Mouse (Mus musculus) liver, embryonic 11.5 days (tissue): ENCODE measurements around the gene Fyn. TPM values are rescaled to one million over a fixed set of nuclear protein-coding genes. Genes with fewer than 3 reads are reported as not detected.

Experiments used
- ATAC-seq: fragments of 200-750 bp; cut with Nextera tagmentation; replicated peaks from 2 replicates; pipeline ENCODE4 v1.8.0; 2017; ENCODE audit warnings: moderate number of reproducible peaks, mild to moderate bottlenecking, moderate TSS enrichment, moderate library complexity; ENCODE audit not compliant: low FRiP score
- DNase-seq: peaks from one replicate; pipeline ENCODE4 v3.0.0-alpha.2; 2017; ENCODE audit warnings: low spot score
- H3K27ac ChIP-seq: fragments of 300-500 bp; sonication (generic); 2 replicates; pipeline ENCODE4 v1.5.1; 2014; ENCODE audit warnings: mild to moderate bottlenecking, low read depth, low read length, control low read depth
- H3K27me3 ChIP-seq: fragments of 300-500 bp; sonication (generic); replicated peaks from 2 replicates; pipeline ENCODE4 v1.6.1; 2014; ENCODE audit warnings: low read length, mixed read lengths; ENCODE audit not compliant: control insufficient read depth, insufficient read depth
- H3K36me3 ChIP-seq: fragments of 300-500 bp; sonication (generic); 2 replicates; pipeline ENCODE4 v1.6.1; 2014; ENCODE audit warnings: mild to moderate bottlenecking, low read length, moderate library complexity, mixed read lengths; ENCODE audit not compliant: control insufficient read depth, insufficient read depth
- H3K4me1 ChIP-seq: fragments of 300-500 bp; sonication (generic); replicated peaks from 2 replicates; pipeline ENCODE4 v1.6.1; 2014; ENCODE audit warnings: low read length, mixed read lengths; ENCODE audit not compliant: control insufficient read depth, insufficient read depth
- H3K4me2 ChIP-seq: fragments of 300-500 bp; sonication (generic); 2 replicates; pipeline ENCODE4 v1.6.1; 2014; ENCODE audit warnings: mild to moderate bottlenecking, control low read depth, moderate library complexity
- H3K4me3 ChIP-seq: fragments of 300-500 bp; sonication (generic); 2 replicates; pipeline ENCODE4 v1.5.1; 2014; ENCODE audit warnings: low read depth, low read length, control low read depth
- H3K9ac ChIP-seq: fragments of 300-500 bp; sonication (generic); 2 replicates; pipeline ENCODE4 v1.6.1; 2014; ENCODE audit warnings: low read depth, low read length, control low read depth
- H3K9me3 ChIP-seq: fragments of 300-500 bp; sonication (generic); 2 replicates; pipeline ENCODE4 v1.6.1; 2016; ENCODE audit warnings: low read length, inconsistent platforms, mixed read lengths; ENCODE audit not compliant: control insufficient read depth
- WGBS: fragments of 180-500 bp; shearing (Covaris S2); extraction: QIAGEN DNeasy Blood & Tissue Kit; methylation state at CpG from one replicate; pipeline ENCODE4 v1.1.7; 2014; 5-methylcytosine and 5-hydroxymethylcytosine counted together
- polyA plus RNA-seq: library from polyadenylated mRNA; unstranded; fragments of >200 nt; fragmentation: Nextera tagmentation; extraction: Ambion mirVana; gene quantifications from 2 replicates; pipeline ENCODE4 v1.2.1, GENCODE M21; 2014

Fyn gene
- polyA plus RNA-seq, 1 experiment from 2014 or later = 19.3 TPM

DNA sequence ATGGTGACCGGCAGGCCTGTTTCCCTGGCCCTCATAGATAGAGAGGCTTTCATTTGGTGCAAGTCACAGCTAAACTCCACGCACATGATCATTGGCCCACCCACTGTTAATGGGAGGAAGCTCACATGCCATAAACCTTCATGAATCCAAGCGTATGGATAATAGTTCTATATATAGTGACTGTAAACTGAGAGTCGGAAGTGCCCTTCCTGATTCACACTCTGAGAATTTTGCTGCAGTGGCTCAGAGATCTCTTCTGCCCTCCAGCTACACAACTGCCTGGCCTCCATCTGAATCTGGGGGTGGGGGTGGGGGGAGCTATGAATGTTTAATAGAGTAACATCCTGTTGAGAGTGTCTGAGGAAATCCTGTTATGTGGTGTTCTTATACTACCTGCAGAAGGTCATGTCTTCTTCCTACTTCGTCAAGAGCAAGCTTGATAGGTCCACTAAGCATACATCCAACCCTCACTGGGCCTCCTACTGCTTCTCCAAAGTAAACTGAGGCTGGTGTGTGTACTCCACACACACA is 153.3 kb downstream of the Fyn start:
- WGBS = 77% methylated on average over 5 of the region's 5 CpGs
- no peak overlapping the region for H3K4me2 ChIP-seq
- ATAC-seq (no peak), DNase-seq (no peak)
- H3K36me3 ChIP-seq = peaks cover 3% of the 10 kb centered on the region; the same call in 1 of the 2 replicates
- H3K4me1 ChIP-seq = peaks cover 3% of the 10 kb centered on the region; the same call in 1 of the 2 replicates
- no peak overlapping the region for H3K27ac ChIP-seq
- H3K9me3 ChIP-seq = no peaks in the 10 kb centered on the region
- H3K9ac ChIP-seq = no peak overlapping the region
- no peaks in the 10 kb centered on the region for H3K27me3 ChIP-seq
- H3K4me3 ChIP-seq = no peak overlapping the region

DNA sequence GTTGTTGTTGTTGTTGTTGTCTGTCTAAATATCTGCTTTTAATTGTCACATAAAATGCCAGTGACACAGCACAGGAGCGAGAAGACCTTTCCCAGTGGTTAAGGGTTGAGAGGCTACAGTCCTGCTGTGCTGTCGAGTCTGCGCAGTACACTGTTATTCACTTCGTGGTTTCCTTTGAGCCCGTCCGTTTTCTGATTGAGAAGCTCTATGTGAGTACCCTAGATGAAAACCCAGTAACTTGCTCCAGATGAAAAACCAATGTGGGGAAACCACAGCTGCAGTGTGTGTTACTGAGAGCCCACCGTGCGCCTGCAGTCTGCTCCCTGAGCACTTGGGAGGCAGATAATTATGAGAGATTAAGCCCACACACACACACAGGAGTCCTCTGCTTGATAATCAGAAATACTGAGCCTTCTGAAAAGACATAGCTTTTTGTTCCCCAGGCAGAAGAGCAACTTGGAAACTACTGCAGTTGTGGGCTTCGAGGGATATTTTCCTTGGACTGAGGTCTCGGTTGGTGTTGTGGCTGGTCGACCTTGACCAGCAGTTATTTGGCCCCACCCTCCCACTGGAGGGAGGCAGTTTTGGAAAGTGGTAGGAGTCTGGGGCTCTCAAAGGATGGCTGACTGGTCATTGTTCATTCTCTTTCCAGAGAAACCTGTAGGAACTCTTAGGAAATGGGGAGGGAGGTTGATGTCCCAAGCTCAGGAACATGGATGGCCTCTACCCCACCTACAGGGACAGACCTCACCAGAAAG is 154.4 kb downstream of the Fyn start:
- no peaks in the 10 kb centered on the region for H3K9me3 ChIP-seq
- no peak for DNase-seq
- peaks cover 3% of the 10 kb centered on the region; the same call in 1 of the 2 replicates for H3K4me1 ChIP-seq
- 71% methylated on average over 11 of the region's 11 CpGs for WGBS
- no peak overlapping the region for H3K9ac ChIP-seq
- ATAC-seq = no peak
- no peak overlapping the region for H3K4me3 ChIP-seq
- no peak overlapping the region for H3K27ac ChIP-seq
- no peaks in the 10 kb centered on the region for H3K27me3 ChIP-seq
- H3K4me2 ChIP-seq = no peak overlapping the region
- peaks cover 3% of the 10 kb centered on the region; the same call in 1 of the 2 replicates for H3K36me3 ChIP-seq

DNA sequence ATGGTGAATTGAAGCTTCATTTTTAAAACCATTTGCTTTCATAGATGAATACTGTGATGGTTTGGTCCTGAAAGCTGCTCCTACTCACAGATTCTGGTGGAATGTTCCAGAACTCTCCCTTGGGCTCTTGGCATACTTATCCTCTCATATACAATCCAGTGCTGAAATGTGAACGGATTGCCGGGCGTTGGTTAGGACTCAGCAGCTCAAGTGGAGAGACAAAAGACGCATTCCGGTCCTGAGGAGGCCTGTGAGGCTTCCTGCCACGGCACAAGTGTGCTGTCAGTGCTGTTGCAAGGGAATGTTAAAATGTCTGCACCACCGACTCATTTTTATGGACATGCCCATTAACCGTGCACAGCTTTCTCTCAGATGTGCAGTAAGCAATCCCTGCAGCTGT is 155.7 kb downstream of the Fyn start:
- no peaks in the 10 kb centered on the region; the same call in 1 of the 2 replicates for H3K4me1 ChIP-seq
- H3K4me3 ChIP-seq = no peak overlapping the region
- H3K4me2 ChIP-seq = no peak overlapping the region
- no peaks in the 10 kb centered on the region for H3K27me3 ChIP-seq
- no peak overlapping the region for H3K27ac ChIP-seq
- DNase-seq (no peak), ATAC-seq (no peak)
- H3K9ac ChIP-seq = no peak overlapping the region
- no peaks in the 10 kb centered on the region for H3K9me3 ChIP-seq
- peaks cover 3% of the 10 kb centered on the region; the same call in 1 of the 2 replicates for H3K36me3 ChIP-seq
- WGBS = 79% methylated on average over 8 of the region's 8 CpGs

DNA sequence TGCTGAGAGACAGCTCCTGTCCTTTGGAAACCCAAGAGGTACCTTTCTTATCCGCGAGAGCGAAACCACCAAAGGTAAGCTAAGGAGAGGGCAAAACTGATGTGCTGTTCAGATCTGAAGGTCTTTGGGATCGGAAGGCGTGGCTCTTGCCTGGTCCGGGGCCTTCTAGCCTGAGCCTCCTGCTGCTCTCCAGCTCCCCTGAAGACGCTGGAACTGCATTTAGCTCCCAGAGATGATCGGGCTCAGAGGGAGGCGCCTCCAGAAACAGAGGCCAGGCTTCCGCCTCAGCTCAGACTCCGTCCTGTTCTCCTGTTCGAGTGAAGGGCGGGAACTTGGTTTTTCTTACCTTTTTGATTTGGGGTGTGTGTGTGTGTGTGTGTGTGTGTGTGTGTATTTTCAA is 156.8 kb downstream of the Fyn start:
- WGBS = 85% methylated on average over 13 of the region's 13 CpGs
- H3K4me1 ChIP-seq = no peaks in the 10 kb centered on the region; the same call in 1 of the 2 replicates
- H3K36me3 ChIP-seq = peaks cover 3% of the 10 kb centered on the region; the same call in 1 of the 2 replicates
- no peak overlapping the region for H3K27ac ChIP-seq
- H3K27me3 ChIP-seq = no peaks in the 10 kb centered on the region
- no peak overlapping the region for H3K4me3 ChIP-seq
- no peak overlapping the region for H3K4me2 ChIP-seq
- ATAC-seq = no peak
- no peak overlapping the region for H3K9ac ChIP-seq
- no peak for DNase-seq
- no peaks in the 10 kb centered on the region for H3K9me3 ChIP-seq

DNA sequence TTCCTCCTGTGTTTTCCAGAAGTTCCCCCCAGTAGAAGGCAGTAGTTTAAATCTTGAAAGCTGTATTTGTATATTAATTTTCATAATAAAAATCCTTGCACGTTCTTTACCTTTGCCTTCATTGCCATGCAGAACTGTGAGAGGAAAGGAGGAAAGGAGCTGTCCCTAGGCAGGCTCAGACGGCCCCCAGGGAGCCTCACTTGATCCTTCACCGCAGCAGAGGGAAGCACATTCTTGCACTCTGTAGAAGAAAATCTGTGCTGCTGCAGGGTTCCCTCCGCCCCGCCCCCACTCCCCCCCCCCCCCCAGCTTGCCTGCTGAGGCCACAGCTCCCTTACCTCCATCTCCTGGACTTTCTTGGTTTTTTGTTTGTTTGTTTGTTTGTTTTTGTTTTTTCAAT is 158.5 kb downstream of the Fyn start:
- H3K9ac ChIP-seq = no peak overlapping the region
- WGBS = 66% methylated on average over 4 of the region's 5 CpGs
- peaks cover 3% of the 10 kb centered on the region; the same call in 1 of the 2 replicates for H3K36me3 ChIP-seq
- H3K4me2 ChIP-seq = no peak overlapping the region
- ATAC-seq = no peak
- no peaks in the 10 kb centered on the region for H3K27me3 ChIP-seq
- DNase-seq = no peak
- H3K9me3 ChIP-seq = no peaks in the 10 kb centered on the region
- H3K27ac ChIP-seq = no peak overlapping the region
- H3K4me3 ChIP-seq = no peak overlapping the region
- no peaks in the 10 kb centered on the region; the same call in 1 of the 2 replicates for H3K4me1 ChIP-seq

DNA sequence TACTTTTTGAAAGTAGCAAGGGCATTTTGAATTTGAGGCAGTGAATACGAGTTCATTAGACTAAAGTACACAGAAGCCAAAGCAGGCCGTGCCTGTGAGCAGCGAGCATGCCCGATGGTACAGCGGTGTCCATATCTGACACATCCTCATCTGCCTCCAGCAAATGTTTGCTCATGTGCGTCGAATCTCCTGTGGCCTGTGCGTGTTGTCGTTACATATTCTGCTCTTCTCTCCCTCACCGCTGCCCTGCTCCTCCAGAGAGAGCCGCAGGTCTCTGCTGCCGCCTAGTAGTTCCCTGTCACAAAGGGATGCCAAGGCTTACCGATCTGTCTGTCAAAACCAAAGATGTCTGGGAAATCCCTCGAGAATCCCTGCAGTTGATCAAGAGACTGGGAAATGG is 160.5 kb downstream of the Fyn start:
- Histone ChIP-seq H3K27ac (no peak overlapping the region), H3K4me3 (no peak overlapping the region), H3K36me3 (peaks cover 6% of the 10 kb centered on the region; the same call in 1 of the 2 replicates), H3K4me1 (no peaks in the 10 kb centered on the region), H3K9ac (no peak overlapping the region), H3K4me2 (no peak overlapping the region), H3K9me3 (no peaks in the 10 kb centered on the region), H3K27me3 (no peaks in the 10 kb centered on the region)
- DNase-seq (no peak), ATAC-seq (no peak)
- 88% methylated on average over 14 of the region's 14 CpGs for WGBS

DNA sequence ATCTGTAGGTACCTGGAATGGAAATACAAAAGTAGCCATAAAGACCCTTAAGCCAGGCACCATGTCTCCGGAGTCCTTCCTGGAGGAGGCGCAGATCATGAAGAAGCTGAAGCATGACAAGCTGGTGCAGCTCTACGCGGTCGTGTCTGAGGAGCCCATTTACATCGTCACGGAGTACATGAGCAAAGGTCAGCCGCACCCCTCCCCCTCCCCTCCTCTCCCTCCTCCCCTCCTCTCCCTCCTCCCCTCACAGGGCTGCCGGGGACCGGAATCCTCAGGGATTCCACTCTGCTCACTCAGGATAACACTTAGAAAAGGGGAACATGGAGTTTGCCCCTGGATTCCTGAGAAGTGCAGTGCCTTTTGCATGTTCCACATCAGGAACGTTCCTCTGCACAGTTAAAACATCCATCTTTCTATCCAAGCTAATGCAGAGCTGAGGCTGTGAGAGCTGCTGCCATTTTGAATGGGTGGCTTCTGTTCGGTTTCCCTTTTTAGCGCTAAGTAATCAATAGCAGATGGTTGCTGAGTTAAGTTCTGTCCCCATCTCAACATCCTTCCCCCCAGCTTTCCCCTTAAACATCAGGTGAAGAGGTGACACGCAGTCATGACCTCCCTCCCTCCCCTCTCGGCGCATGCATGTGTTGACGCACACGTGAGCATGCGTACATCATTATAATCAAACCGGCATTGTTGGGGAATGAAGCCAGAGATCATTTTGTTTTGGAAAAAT is 163.5 kb downstream of the Fyn start:
- H3K27ac ChIP-seq = no peak overlapping the region
- no peak for ATAC-seq
- H3K4me1 ChIP-seq = 0 out of 2 replicates have a peak, but pooled peaks cover 4% of the 10 kb centered on the region
- 0 out of 2 replicates have a peak, but pooled peaks cover 2% of the 10 kb centered on the region for H3K36me3 ChIP-seq
- no peak overlapping the region for H3K9ac ChIP-seq
- no peak overlapping the region for H3K4me2 ChIP-seq
- no peaks in the 10 kb centered on the region for H3K27me3 ChIP-seq
- no peak overlapping the region for H3K4me3 ChIP-seq
- DNase-seq = no peak
- WGBS = 73% methylated on average over 20 of the region's 20 CpGs
- no peaks in the 10 kb centered on the region for H3K9me3 ChIP-seq

DNA sequence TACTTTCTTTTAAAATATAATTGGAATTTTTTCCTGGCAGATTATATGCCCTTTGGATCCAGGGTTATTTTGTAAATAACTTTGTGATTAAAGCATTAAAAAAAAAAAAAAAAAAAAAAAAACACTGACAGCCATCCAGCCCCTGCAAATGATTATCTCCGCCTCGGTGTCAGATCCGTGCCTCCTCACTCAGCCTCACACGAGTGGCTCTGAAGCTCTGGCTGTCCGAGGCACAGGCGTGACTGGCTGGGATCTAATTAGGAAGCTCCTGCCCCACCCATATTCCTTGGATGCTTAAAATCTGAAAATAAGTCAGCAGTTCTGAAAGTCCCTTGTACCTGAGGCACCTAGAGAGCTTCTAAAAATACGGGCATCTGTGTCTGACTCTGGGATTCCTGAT is 164.2 kb downstream of the Fyn start:
- WGBS = 76% methylated on average over 7 of the region's 7 CpGs
- Histone ChIP-seq H3K36me3 (0 out of 2 replicates have a peak, but pooled peaks cover 2% of the 10 kb centered on the region), H3K27me3 (no peaks in the 10 kb centered on the region), H3K27ac (no peak overlapping the region), H3K4me3 (no peak overlapping the region), H3K4me2 (no peak overlapping the region), H3K9ac (no peak overlapping the region), H3K4me1 (0 out of 2 replicates have a peak, but pooled peaks cover 4% of the 10 kb centered on the region), H3K9me3 (no peaks in the 10 kb centered on the region)
- no peak for ATAC-seq
- no peak for DNase-seq
